Mouse (Mus musculus) kidney, adult 2 months (tissue): Measurements from ENCODE around the gene 9330161L09Rik. TPM values are rescaled to one million over a fixed set of nuclear protein-coding genes. Genes with fewer than 3 reads are reported as not detected.
"Not testable (repeated sequence)": the region's sequence is repeated elsewhere in the genome, so short reads cannot be mapped to it uniquely, and the experiment has no call there.

Source experiments
- DNase-seq: peaks from one replicate; pipeline ENCODE4 v3.0.0; 2021
- H3K27ac ChIP-seq: fragments of 200-500 bp; 2 replicates; pipeline ENCODE4 v1.5.1; 2012; ENCODE audit warnings: low read depth, low read length, control low read depth, inconsistent platforms; ENCODE audit not compliant: insufficient read depth
- H3K27me3 ChIP-seq: fragments of 200-500 bp; replicated peaks from 2 replicates; pipeline ENCODE4 v1.6.1; 2012; ENCODE audit warnings: mild to moderate bottlenecking, moderate library complexity, low read length, inconsistent platforms; ENCODE audit not compliant: control insufficient read depth, insufficient read depth
- H3K36me3 ChIP-seq: fragments of 200-500 bp; 2 replicates; pipeline ENCODE4 v1.6.1; 2012; ENCODE audit warnings: mild to moderate bottlenecking, moderate library complexity, low read length, inconsistent platforms; ENCODE audit not compliant: control insufficient read depth, insufficient read depth
- H3K4me1 ChIP-seq: fragments of 200-500 bp; 2 replicates; pipeline ENCODE4 v1.6.1; 2011; ENCODE audit warnings: low read length; ENCODE audit not compliant: control insufficient read depth, insufficient read depth
- H3K4me3 ChIP-seq: fragments of 200-500 bp; 2 replicates; pipeline ENCODE4 v1.5.1; 2011; ENCODE audit warnings: mild to moderate bottlenecking, low read depth, low read length, control low read depth; ENCODE audit not compliant: insufficient read depth
- CTCF ChIP-seq: fragments of 200-500 bp; conservative IDR thresholded peaks from 2 replicates; pipeline ENCODE4 v1.5.1; 2011; ENCODE audit warnings: low read depth, mild to moderate bottlenecking, control low read depth, low read length, moderate library complexity, mixed read lengths; ENCODE audit not compliant: insufficient read depth, insufficient read length
- POLR2A ChIP-seq: fragments of 200-500 bp; IDR thresholded peaks from one replicate; pipeline ENCODE4 v1.6.1; 2011; ENCODE audit warnings: low read depth, low read length, control low read depth
- WGBS: fragments of 180-500 bp; shearing (Covaris S2); methylation state at CpG from one replicate; pipeline ENCODE4 v1.1.7; 2018; 5-methylcytosine and 5-hydroxymethylcytosine counted together
- polyA plus RNA-seq: library from polyadenylated mRNA; depleted of rRNA; stranded (reverse); fragments of >200 nt; gene quantifications from 2 replicates; pipeline ENCODE4 v1.2.3, GENCODE M21; 2012; rRNA removed

The 9330161L09Rik gene
- 0.81 and 0.88 TPM in 2 replicates for polyA plus RNA-seq

- Histone ChIP-seq H3K27me3 (no peaks in the 10 kb centered on the region), H3K4me3 (no peak within 1 kb of the TSS), H3K27ac (no peak within 1 kb of the TSS), H3K4me1 (no peaks in the 10 kb centered on the region), H3K36me3 (0 out of 2 replicates have a peak, but pooled peaks cover 2% of the 10 kb centered on the region)
- no peak for DNase-seq
- WGBS = 87% methylated on average over 4 of the region's 4 CpGs
- TF ChIP-seq POLR2A (no peak), CTCF (no peak)
Measured at GRCm38 (mm10) chr12:103407720-103408119, at the start of gene 9330161L09Rik. 9330161L09Rik (minus strand) TSS chr12:103407820.

DNA sequence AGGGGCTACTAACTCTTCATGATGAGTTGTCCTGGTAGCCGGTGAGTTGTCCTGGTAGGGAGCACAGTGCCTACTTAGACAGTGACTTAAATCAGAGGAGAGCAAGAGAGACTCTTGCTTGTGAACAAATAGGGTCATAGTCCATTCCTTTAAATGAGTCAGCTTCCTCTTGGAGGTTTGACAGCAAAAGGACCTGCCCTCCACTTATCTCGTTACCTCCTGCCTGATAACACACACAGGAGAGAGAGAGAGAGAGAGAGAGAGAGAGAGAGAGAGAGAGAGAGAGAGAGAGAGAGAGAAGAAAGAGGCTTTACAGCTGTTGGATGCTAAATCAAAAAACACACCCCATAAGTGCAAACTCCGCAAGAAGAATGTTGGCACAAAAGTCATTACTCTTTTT lies 49.5 kb upstream of the 9330161L09Rik start, which contains the start of gene Ifi27l2b:
Gene Ifi27l2b (minus strand): TSS at position 84 of the 400 bp plus-strand sequence.
- DNase-seq = no peak
- H3K27me3 ChIP-seq = no peaks in the 10 kb centered on the region
- H3K4me3 ChIP-seq = no peak within 1 kb of the TSS
- H3K4me1 ChIP-seq = no peaks in the 10 kb centered on the region
- H3K27ac ChIP-seq = no peak within 1 kb of the TSS
- no peak for TF ChIP-seq POLR2A
- no peak for TF ChIP-seq CTCF
- H3K36me3 ChIP-seq = no peaks in the 10 kb centered on the region
- 57% methylated on average over 3 of the region's 3 CpGs for WGBS

DNA sequence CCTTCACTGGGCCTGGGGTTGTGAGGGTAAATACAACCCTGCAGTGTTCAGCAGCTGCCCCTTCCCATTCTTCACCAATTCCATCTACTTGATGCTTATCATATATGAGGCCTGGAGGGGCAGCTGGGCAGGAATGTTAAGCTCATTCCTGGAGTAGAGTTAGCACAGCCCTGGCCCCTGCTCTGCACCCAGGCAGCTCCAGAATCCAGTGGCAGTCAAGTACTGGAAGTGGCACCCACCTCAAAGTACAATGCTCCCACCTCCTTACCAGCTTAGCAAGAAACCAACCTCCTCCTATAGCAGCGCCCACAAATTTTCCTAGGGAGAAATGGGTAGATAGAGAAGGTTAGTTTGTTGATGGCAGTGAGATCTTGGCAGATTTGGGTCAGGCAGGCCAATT lies 49.1 kb upstream of the 9330161L09Rik start:
- H3K4me1 ChIP-seq, H3K27me3 ChIP-seq, H3K27ac ChIP-seq, DNase-seq, H3K36me3 ChIP-seq, H3K4me3 ChIP-seq: not testable (repeated sequence)
- no CpG with 5 or more reads among the region's 1 CpGs for WGBS

DNA sequence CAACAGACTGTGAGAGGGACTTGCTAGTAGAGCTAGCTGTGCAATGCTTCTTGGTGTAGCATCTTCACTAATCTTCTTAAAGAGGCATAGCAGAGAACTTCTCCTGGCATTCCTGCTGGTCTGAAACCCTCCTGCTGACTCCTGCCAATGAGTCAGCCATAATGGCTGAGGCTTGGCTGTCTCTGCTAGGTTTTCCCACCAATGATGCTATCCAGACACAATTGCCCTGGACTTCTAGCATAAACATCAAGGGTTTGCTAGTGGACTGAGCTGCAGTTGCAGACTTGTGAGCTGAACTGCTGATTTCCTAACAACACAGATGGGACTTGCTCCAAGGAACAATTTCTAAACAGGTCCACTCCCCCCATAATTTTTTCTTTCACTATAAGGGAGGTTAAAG lies 45.7 kb upstream of the 9330161L09Rik start:
- no peak for DNase-seq
- H3K27ac ChIP-seq = no peak overlapping the region
- no peak for TF ChIP-seq POLR2A
- no peak for TF ChIP-seq CTCF
- no peaks in the 10 kb centered on the region for H3K36me3 ChIP-seq
- no peaks in the 10 kb centered on the region for H3K27me3 ChIP-seq
- no peaks in the 10 kb centered on the region for H3K4me1 ChIP-seq
- H3K4me3 ChIP-seq = no peak overlapping the region

- DNase-seq = no peak
- TF ChIP-seq POLR2A = no peak
- TF ChIP-seq CTCF = no peak
- Histone ChIP-seq H3K36me3 (no peaks in the 10 kb centered on the region), H3K4me3 (no peak overlapping the region), H3K27me3 (no peaks in the 10 kb centered on the region), H3K4me1 (no peaks in the 10 kb centered on the region), H3K27ac (no peak overlapping the region)
- WGBS = 81% methylated on average over 3 of the region's 3 CpGs
Measured at GRCm38 (mm10) chr12:103445060-103445459, 37.4 kb upstream of the 9330161L09Rik start.

DNA sequence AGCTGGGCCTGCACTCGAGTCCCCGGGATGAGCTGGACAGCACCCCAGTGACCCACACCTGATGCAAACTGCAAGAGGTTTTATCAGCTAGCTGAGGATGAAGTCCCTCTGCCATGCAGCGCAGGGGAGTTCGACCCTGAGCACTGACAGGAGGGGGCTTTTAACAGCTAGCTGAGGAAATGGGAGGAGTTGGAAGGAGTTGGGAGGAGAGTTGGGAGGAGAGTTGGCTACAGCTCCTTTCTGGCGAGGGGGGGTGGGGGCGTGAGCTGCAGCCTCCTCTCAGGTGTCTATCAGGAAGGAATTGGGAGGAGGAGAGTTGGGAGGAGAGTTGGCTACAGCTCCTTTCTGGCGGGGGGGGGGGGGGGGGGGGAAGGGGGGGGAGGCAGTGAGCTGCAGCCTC lies 36.6 kb upstream of the 9330161L09Rik start:
- not testable (repeated sequence) for H3K4me3 ChIP-seq, H3K27ac ChIP-seq, DNase-seq, H3K27me3 ChIP-seq, H3K4me1 ChIP-seq, H3K36me3 ChIP-seq
- 27% methylated on average over 6 of the region's 7 CpGs for WGBS

DNA sequence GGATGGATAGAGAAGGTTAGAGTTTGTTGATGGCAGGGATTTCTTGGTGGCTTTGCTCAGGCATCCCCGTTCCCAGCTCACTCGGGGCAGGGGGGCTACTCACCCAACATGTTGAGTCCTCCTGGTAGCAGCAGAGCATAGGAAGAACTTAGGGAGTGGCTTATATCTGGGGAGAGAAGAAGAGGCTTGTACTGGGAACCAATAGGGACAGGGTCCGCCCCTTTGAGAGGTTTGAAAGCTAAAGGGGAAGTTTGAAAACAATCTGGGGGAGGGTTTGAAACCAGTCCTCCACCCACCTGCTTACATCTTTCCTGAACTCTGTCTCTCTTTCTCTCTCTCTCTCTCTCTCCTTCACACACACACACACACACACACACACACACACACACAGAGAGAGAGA lies 35.9 kb upstream of the 9330161L09Rik start, which contains the start of gene Ifi27l2a:
Gene Ifi27l2a (minus strand): TSS at position 157 of the 400 bp plus-strand sequence.
- WGBS = 45% methylated on average over 3 of the region's 3 CpGs

DNA sequence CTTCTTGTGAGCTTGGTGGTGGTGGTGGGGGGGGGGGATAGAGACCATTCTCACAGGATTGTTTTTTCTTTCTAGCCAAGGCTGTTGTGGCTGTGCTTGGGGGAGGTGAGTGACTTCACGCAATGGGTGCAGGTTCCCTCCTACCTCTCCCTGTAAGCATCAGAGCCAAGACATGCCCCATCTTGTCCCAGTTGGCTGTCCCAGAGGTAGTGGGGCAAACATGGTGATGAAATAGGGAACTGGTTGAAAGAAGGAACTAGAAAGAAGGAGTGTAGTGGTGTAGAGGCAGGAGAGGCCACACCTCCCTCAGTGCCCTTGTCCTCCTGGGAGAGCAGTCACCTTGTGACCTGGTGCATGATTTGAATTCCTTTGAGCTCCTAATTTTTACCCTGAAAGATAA lies 30.0 kb upstream of the 9330161L09Rik start:
- no peak overlapping the region for H3K27ac ChIP-seq
- no peak for TF ChIP-seq POLR2A
- H3K36me3 ChIP-seq = no peaks in the 10 kb centered on the region
- 96% methylated on average over 1 of the region's 1 CpGs for WGBS
- no peak overlapping the region for H3K4me3 ChIP-seq
- DNase-seq = no peak
- peaks cover 12% of the 10 kb centered on the region for H3K4me1 ChIP-seq
- no peaks in the 10 kb centered on the region for H3K27me3 ChIP-seq

More for the DNA sequence above, 35.9 kb upstream of the 9330161L09Rik start, which contains the start of gene Ifi27l2a:
- H3K36me3 ChIP-seq = no peaks in the 10 kb centered on the region
- H3K4me1 ChIP-seq = no peaks in the 10 kb centered on the region
- no peak for TF ChIP-seq CTCF
- no peak for TF ChIP-seq POLR2A
- no peak within 1 kb of the TSS for H3K27ac ChIP-seq
- H3K4me3 ChIP-seq = peak within 1 kb of the TSS; percentile 32; the same call in 1 of the 2 replicates
- DNase-seq = peak; percentile 35
- no peaks in the 10 kb centered on the region for H3K27me3 ChIP-seq
